Mouse (Mus musculus) heart, adult 2 months (tissue): ENCODE results near the gene Nusap1.

Source experiments
- CTCF ChIP-seq: fragments of 200-600 bp; IDR thresholded peaks from 2 replicates; pipeline ENCODE4 v1.8.1; 2022; ENCODE audit warnings: antibody characterized with exemption, mild to moderate bottlenecking, moderate library complexity
- POLR2A ChIP-seq: fragments of 200-500 bp; IDR thresholded peaks from 2 replicates; pipeline ENCODE4 v1.6.1; 2011; ENCODE audit warnings: mild to moderate bottlenecking, low read depth, low read length, control low read depth; ENCODE audit not compliant: insufficient read depth

GRCm38 (mm10) chr2:119674525-119675214 lies 56.6 kb downstream of the Nusap1 start, which contains the start of gene Rtf1:
- TF ChIP-seq CTCF = no peak
- TF ChIP-seq POLR2A = peak; percentile 97
